Mouse (Mus musculus) G1E (cell line): ENCODE results near the gene Crybg1.

Experiments
- CTCF ChIP-seq: IDR thresholded peaks from 2 replicates; pipeline ENCODE4 v1.5.1; 2012; ENCODE audit warnings: low read depth, low read length, inconsistent platforms, mixed read lengths
- GATA1 ChIP-seq: IDR thresholded peaks from 2 replicates; pipeline ENCODE4 v1.6.1; 2012; ENCODE audit warnings: borderline replicate concordance, low read length, inconsistent platforms, mixed read lengths
- TAL1 ChIP-seq: conservative IDR thresholded peaks from 2 replicates; pipeline ENCODE4 v1.6.1; 2012; ENCODE audit warnings: low read depth, low read length, inconsistent platforms, mixed read lengths

- no peak for TF ChIP-seq CTCF
- no peak for TF ChIP-seq GATA1
- no peak for TF ChIP-seq TAL1
Observed at GRCm38 (mm10) chr10:44138137-44138855, 10.4 kb downstream of the Crybg1 start.
